Mouse (Mus musculus) heart, embryonic 10.5 days (tissue): ENCODE measurements at regions not wholly inside any gene's neighbourhood (a gene's known extent, or its start where the extent isn't known, plus 50 kb on each side); places are given as distances from the start of the nearest gene placed in this dataset.

Experiments
- DNase-seq: peaks from one replicate; pipeline ENCODE4 v3.0.0-alpha.2; 2017; ENCODE audit warnings: low spot score
- H3K27ac ChIP-seq: fragments of 300-500 bp; sonication (generic); 2 replicates; pipeline ENCODE4 v1.5.1; 2016; ENCODE audit warnings: mild to moderate bottlenecking
- H3K27me3 ChIP-seq: fragments of 300-500 bp; sonication (generic); 2 replicates; pipeline ENCODE4 v1.6.1; 2016; ENCODE audit warnings: mild to moderate bottlenecking; ENCODE audit not compliant: poor library complexity, insufficient read depth, severe bottlenecking
- H3K36me3 ChIP-seq: fragments of 300-500 bp; sonication (generic); 2 replicates; pipeline ENCODE4 v1.6.1; 2016; ENCODE audit warnings: mild to moderate bottlenecking, moderate library complexity
- H3K4me1 ChIP-seq: fragments of 300-500 bp; sonication (generic); 2 replicates; pipeline ENCODE4 v1.6.1; 2016; ENCODE audit warnings: mild to moderate bottlenecking
- H3K4me3 ChIP-seq: fragments of 300-500 bp; sonication (generic); 2 replicates; pipeline ENCODE4 v1.5.1; 2016; ENCODE audit warnings: mild to moderate bottlenecking, moderate library complexity
- H3K9me3 ChIP-seq: fragments of 300-500 bp; sonication (generic); 2 replicates; pipeline ENCODE4 v1.6.1; 2016; ENCODE audit warnings: mild to moderate bottlenecking, moderate library complexity
- WGBS: fragments of 180-500 bp; shearing (Covaris S2); methylation state at CpG from one replicate; pipeline ENCODE4 v1.1.7; 2016; 5-methylcytosine and 5-hydroxymethylcytosine counted together

- 64% methylated on average over 1 of the region's 1 CpGs for WGBS
Measured at GRCm38 (mm10) chr4:93481247-93481646, 145.9 kb upstream of the Tusc1 start.

DNA sequence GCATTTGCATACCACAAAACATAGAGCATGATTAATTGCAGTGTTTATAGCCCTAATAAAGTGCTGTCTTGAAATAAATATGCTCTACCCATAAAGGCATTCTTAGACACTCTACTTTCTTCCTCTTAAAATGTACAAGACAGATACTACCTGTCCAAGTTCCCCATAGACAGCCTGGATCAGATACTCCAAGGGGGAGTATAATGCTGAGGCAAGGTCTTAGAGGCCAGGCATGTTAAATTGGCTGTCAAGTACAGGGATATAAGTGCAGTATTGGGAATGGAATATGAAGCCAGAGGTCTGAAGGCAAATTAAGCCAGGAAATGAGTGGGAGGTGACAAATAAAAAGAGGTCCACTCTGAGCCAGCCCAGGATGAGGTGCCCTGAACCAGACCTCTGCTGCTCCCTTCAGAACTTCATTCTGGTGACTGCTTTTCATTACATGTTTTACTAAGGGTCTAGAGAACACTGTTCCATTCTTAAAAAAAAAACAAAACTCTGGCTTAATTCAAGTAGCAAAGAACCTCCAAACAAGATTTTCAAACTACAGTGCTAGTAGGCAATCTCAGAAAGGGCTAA lies 142.0 kb upstream of the Tusc1 start:
- Histone ChIP-seq H3K4me1 (no peaks in the 10 kb centered on the region), H3K27me3 (no peaks in the 10 kb centered on the region), H3K36me3 (no peaks in the 10 kb centered on the region), H3K27ac (no peak overlapping the region), H3K4me3 (no peak overlapping the region), H3K9me3 (no peaks in the 10 kb centered on the region)
- no peak for DNase-seq

More at GRCm38 (mm10) chr4:93481247-93481646, 145.9 kb upstream of the Tusc1 start:
- H3K36me3 ChIP-seq: no peaks in the 10 kb centered on the region
- no peak overlapping the region for H3K27ac ChIP-seq
- no peaks in the 10 kb centered on the region for H3K4me1 ChIP-seq
- H3K9me3 ChIP-seq: no peaks in the 10 kb centered on the region
- H3K27me3 ChIP-seq: no peaks in the 10 kb centered on the region
- DNase-seq: peak; percentile 75
- H3K4me3 ChIP-seq: no peak overlapping the region

DNA sequence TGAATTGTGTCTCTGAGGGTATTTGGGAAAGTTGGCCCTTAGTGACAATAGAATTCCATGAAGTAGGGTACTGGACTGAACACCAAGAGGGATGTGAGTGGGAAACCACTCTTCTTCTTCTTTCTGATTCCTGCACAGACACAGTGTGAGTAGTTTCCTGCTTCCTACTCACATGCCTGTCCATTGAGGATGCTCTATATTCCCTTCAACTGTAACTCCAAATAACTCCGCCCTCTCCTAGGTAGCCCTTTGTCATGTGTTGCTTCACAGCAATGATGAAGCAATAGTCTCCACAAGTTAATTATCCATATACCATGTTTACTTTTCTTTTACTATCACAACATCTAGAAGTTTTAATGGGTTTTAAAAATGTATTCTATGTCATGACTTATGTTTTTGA lies 132.7 kb upstream of the Tusc1 start:
- Histone ChIP-seq H3K4me3 (no peak overlapping the region), H3K27me3 (no peaks in the 10 kb centered on the region), H3K9me3 (no peaks in the 10 kb centered on the region), H3K27ac (no peak overlapping the region), H3K4me1 (no peaks in the 10 kb centered on the region), H3K36me3 (no peaks in the 10 kb centered on the region)
- DNase-seq: no peak
- 90% methylated on average over 1 of the region's 1 CpGs for WGBS

DNA sequence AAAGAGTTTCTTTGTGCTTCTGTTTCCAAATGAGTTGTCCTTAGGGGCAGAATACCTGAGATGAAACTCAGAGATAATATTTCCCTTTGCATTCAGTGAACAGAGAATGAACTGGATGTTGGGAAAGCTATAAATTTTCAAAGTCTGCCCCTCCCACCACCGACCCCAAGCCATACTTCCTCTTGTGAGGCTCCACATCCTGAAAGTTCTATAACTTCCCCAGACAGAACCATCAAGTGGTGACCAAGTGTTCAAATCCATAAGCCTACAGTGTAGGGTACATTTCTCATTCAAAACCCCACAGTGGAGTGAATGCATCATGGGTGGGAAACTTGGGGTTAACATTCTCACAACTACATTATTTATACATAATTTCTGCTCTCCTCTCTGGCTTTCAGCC lies 132.1 kb upstream of the Tusc1 start:
- Histone ChIP-seq H3K36me3 (no peaks in the 10 kb centered on the region), H3K4me3 (no peak overlapping the region), H3K27me3 (no peaks in the 10 kb centered on the region), H3K4me1 (no peaks in the 10 kb centered on the region), H3K27ac (no peak overlapping the region), H3K9me3 (no peaks in the 10 kb centered on the region)
- no peak for DNase-seq
- 68% methylated on average over 1 of the region's 1 CpGs for WGBS

GRCm38 (mm10) chr4:93451357-93451756 lies 116.0 kb upstream of the Tusc1 start:
- H3K27me3 ChIP-seq: no peaks in the 10 kb centered on the region
- no peaks in the 10 kb centered on the region for H3K4me1 ChIP-seq
- 60% methylated on average over 3 of the region's 3 CpGs for WGBS
- H3K4me3 ChIP-seq: no peak overlapping the region
- DNase-seq: no peak
- no peaks in the 10 kb centered on the region for H3K36me3 ChIP-seq
- no peaks in the 10 kb centered on the region for H3K9me3 ChIP-seq
- H3K27ac ChIP-seq: no peak overlapping the region

GRCm38 (mm10) chr4:93450831-93451230 lies 115.5 kb upstream of the Tusc1 start:
- Histone ChIP-seq H3K36me3 (no peaks in the 10 kb centered on the region), H3K9me3 (no peaks in the 10 kb centered on the region), H3K4me1 (no peaks in the 10 kb centered on the region), H3K27me3 (no peaks in the 10 kb centered on the region), H3K27ac (no peak overlapping the region), H3K4me3 (no peak overlapping the region)
- DNase-seq: no peak
- WGBS: 78% methylated on average over 1 of the region's 1 CpGs

GRCm38 (mm10) chr4:93444666-93445065 lies 109.4 kb upstream of the Tusc1 start:
- no peak for DNase-seq
- Histone ChIP-seq H3K9me3 (no peaks in the 10 kb centered on the region), H3K4me3 (no peak overlapping the region), H3K4me1 (no peaks in the 10 kb centered on the region), H3K27me3 (no peaks in the 10 kb centered on the region), H3K36me3 (no peaks in the 10 kb centered on the region), H3K27ac (no peak overlapping the region)

DNA sequence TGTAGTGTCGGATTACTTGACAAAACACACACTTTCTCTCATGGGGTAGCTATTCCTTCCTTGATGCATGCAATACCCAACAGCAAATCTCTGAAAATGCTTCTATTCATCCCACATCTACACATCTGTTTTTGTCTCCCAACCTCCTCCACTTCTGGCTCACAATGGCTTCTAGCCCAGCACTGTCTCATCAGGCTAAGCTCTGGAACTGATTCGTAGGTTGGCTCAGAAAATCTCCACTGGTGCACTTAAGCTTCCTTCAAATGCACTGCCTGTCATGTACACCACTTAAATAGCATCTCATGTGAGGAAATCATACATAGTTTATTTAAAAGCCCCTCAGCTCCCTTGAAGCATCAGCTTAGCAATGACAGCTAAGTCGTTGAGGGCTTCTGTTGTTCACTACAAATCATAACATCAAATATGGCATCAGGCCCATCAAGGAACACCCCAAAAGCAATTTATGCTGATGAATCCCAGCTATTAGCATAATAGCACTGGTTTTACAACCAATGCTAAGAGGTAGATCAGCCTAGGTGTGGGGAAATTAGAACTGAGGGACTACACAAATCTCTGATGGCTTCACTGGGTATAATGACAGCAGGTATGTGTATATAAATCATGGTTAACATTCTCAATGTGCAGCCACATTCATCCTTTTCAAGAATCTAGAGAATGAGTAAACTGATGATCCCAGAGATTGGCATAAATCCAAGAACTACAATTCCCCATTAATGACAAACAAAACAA lies 103.5 kb upstream of the Tusc1 start:
- no peaks in the 10 kb centered on the region for H3K36me3 ChIP-seq
- no peak for DNase-seq
- no peaks in the 10 kb centered on the region for H3K27me3 ChIP-seq
- no peaks in the 10 kb centered on the region for H3K9me3 ChIP-seq
- no peak overlapping the region for H3K27ac ChIP-seq
- no peaks in the 10 kb centered on the region for H3K4me1 ChIP-seq
- H3K4me3 ChIP-seq: no peak overlapping the region
- WGBS: 76% methylated on average over 3 of the region's 3 CpGs

DNA sequence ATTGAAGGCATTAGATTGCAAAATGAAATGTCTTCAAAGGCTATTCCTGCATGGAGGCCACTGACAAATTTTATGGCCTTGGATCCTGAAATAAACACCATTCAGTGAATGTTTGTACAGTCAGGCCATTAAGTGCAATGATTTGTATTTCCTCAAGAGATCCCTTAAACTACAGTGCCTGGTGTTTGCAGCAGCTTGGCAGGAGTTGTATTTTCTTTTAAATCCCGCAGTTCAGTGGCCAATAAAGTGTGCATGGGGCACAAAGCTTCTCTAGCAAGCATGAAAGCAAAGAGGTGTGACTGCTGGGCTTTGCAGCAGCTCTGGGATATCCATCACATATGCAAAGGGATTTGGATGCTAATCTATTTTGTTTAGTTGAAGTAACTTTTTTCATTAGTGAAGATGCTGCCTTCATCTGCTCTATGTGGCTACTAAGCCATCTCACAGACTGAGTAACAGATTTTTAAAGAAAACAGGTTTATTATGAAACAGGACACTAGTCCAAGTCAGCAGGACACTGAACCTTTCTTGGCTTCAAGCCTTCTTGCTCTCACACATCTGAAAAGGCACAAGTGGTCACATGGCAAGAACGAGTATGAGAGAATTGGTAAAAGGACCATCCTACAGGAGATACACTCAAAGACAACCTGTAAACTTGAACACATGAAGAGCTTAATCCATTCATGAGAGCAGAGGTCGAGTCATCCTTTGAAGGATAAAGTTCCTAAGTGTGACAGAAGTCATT lies 102.2 kb upstream of the Tusc1 start:
- Histone ChIP-seq H3K36me3 (no peaks in the 10 kb centered on the region), H3K27me3 (no peaks in the 10 kb centered on the region), H3K27ac (no peak overlapping the region), H3K9me3 (no peaks in the 10 kb centered on the region), H3K4me3 (no peak overlapping the region), H3K4me1 (no peaks in the 10 kb centered on the region)
- WGBS: 56% methylated on average over 3 of the region's 3 CpGs
- DNase-seq: no peak

- H3K4me1 ChIP-seq: no peaks in the 10 kb centered on the region
- no peak for DNase-seq
- no peak overlapping the region for H3K4me3 ChIP-seq
- no peaks in the 10 kb centered on the region for H3K27me3 ChIP-seq
- no peaks in the 10 kb centered on the region for H3K36me3 ChIP-seq
- no peak overlapping the region for H3K27ac ChIP-seq
- no peaks in the 10 kb centered on the region for H3K9me3 ChIP-seq
Measured at GRCm38 (mm10) chr4:93412695-93413094, 77.4 kb upstream of the Tusc1 start.

GRCm38 (mm10) chr4:93406876-93407275 lies 71.6 kb upstream of the Tusc1 start:
- Histone ChIP-seq H3K36me3 (no peaks in the 10 kb centered on the region), H3K9me3 (no peaks in the 10 kb centered on the region), H3K27ac (no peak overlapping the region), H3K4me3 (no peak overlapping the region), H3K27me3 (no peaks in the 10 kb centered on the region), H3K4me1 (no peaks in the 10 kb centered on the region)
- no peak for DNase-seq
- WGBS: 58% methylated on average over 2 of the region's 2 CpGs

GRCm38 (mm10) chr4:93400579-93400978 lies 65.3 kb upstream of the Tusc1 start:
- Histone ChIP-seq H3K36me3 (no peaks in the 10 kb centered on the region), H3K27ac (no peak overlapping the region), H3K4me3 (no peak overlapping the region), H3K27me3 (no peaks in the 10 kb centered on the region), H3K4me1 (no peaks in the 10 kb centered on the region), H3K9me3 (no peaks in the 10 kb centered on the region)
- no peak for DNase-seq
